Mouse (Mus musculus) lung, embryonic 16.5 days (tissue): Measurements from ENCODE around the gene Plet1. TPM values are rescaled to one million over a fixed set of nuclear protein-coding genes. Genes with fewer than 3 reads are reported as not detected.
A peak's percentile ranks its signal among the peaks of the same experiment; 100 is the strongest.

ENCODE experiments used
- ATAC-seq: fragments of 200-750 bp; cut with Nextera tagmentation; 2 replicates; pipeline ENCODE4 v1.8.0; 2017; ENCODE audit warnings: low read depth, mild to moderate bottlenecking, moderate library complexity
- H3K27ac ChIP-seq: fragments of 300-500 bp; sonication (generic); 2 replicates; pipeline ENCODE4 v1.5.1; 2014; ENCODE audit warnings: mild to moderate bottlenecking, control low read depth, low read length
- H3K27me3 ChIP-seq: fragments of 300-500 bp; sonication (generic); 2 replicates; pipeline ENCODE4 v1.6.1; 2014; ENCODE audit warnings: low read depth, low read length, mixed read lengths; ENCODE audit not compliant: control insufficient read depth, insufficient read depth
- H3K36me3 ChIP-seq: fragments of 300-500 bp; sonication (generic); 2 replicates; pipeline ENCODE4 v1.6.1; 2014; ENCODE audit warnings: low read length; ENCODE audit not compliant: control insufficient read depth, insufficient read depth
- H3K4me1 ChIP-seq: fragments of 300-500 bp; sonication (generic); replicated peaks from 2 replicates; pipeline ENCODE4 v1.6.1; 2014; ENCODE audit warnings: low read length, mixed read lengths; ENCODE audit not compliant: control insufficient read depth, insufficient read depth
- H3K4me2 ChIP-seq: fragments of 300-500 bp; sonication (generic); 2 replicates; pipeline ENCODE4 v1.6.1; 2014; ENCODE audit warnings: low read depth, low read length, control low read depth
- H3K4me3 ChIP-seq: fragments of 300-500 bp; sonication (generic); 2 replicates; pipeline ENCODE4 v1.5.1; 2014; ENCODE audit warnings: mild to moderate bottlenecking, low read length, control low read depth
- H3K9ac ChIP-seq: fragments of 300-500 bp; sonication (generic); 2 replicates; pipeline ENCODE4 v1.6.1; 2014; ENCODE audit warnings: low read length, control low read depth
- H3K9me3 ChIP-seq: fragments of 300-500 bp; sonication (generic); 2 replicates; pipeline ENCODE4 v1.6.1; 2016; ENCODE audit warnings: low read length; ENCODE audit not compliant: control insufficient read depth
- WGBS: fragments of 180-500 bp; shearing (Covaris S2); extraction: QIAGEN DNeasy Blood & Tissue Kit; methylation state at CpG from one replicate; pipeline ENCODE4 v1.1.7; 2014; 5-methylcytosine and 5-hydroxymethylcytosine counted together
- polyA plus RNA-seq: library from polyadenylated mRNA; unstranded; fragments of >200 nt; fragmentation: Nextera tagmentation; extraction: Ambion mirVana; gene quantifications from 2 replicates; pipeline ENCODE4 v1.2.1, GENCODE M21; 2015

Gene Plet1
- polyA plus RNA-seq, 1 experiment from 2014 or later = 4.1 TPM

- Histone ChIP-seq H3K4me1 (peaks cover 7% of the 10 kb centered on the region; the same call in 1 of the 2 replicates), H3K27me3 (no peaks in the 10 kb centered on the region; the same call in 1 of the 2 replicates), H3K4me2 (peak overlapping the region; percentile 50), H3K36me3 (no peaks in the 10 kb centered on the region), H3K27ac (no peak overlapping the region), H3K9me3 (no peaks in the 10 kb centered on the region), H3K4me3 (peak overlapping the region; percentile 19; the same call in 1 of the 2 replicates), H3K9ac (peak overlapping the region; percentile 39)
- 4% methylated on average over 10 of the region's 10 CpGs for WGBS
- peak; percentile 61; the same call in 1 of the 2 replicates for ATAC-seq
These were observed 8.8 kb upstream of the Plet1 start for GRCm38 (mm10) chr9:50485521-50485920.

- no peak overlapping the region for H3K27ac ChIP-seq
- H3K4me1 ChIP-seq = peaks cover 5% of the 10 kb centered on the region
- H3K4me2 ChIP-seq = no peak overlapping the region
- H3K9ac ChIP-seq = no peak overlapping the region
- no peaks in the 10 kb centered on the region for H3K36me3 ChIP-seq
- H3K9me3 ChIP-seq = no peaks in the 10 kb centered on the region
- H3K4me3 ChIP-seq = no peak overlapping the region
- no peaks in the 10 kb centered on the region for H3K27me3 ChIP-seq
- no peak for ATAC-seq
These were observed 3.5 kb upstream of the Plet1 start for GRCm38 (mm10) chr9:50490836-50491235.

- Histone ChIP-seq H3K4me1 (peaks cover 11% of the 10 kb centered on the region), H3K9me3 (no peaks in the 10 kb centered on the region), H3K36me3 (no peaks in the 10 kb centered on the region), H3K27me3 (no peaks in the 10 kb centered on the region), H3K4me2 (no peak overlapping the region), H3K4me3 (no peak overlapping the region), H3K27ac (no peak overlapping the region), H3K9ac (no peak overlapping the region)
- 54% methylated on average over 2 of the region's 2 CpGs for WGBS
- ATAC-seq = no peak
These were observed 2.7 kb upstream of the Plet1 start for GRCm38 (mm10) chr9:50491531-50492045.

GRCm38 (mm10) chr9:50493777-50494176 lies 548 bp upstream of the Plet1 start:
- WGBS = 65% methylated on average over 2 of the region's 2 CpGs
- peaks cover 11% of the 10 kb centered on the region for H3K4me1 ChIP-seq
- H3K4me2 ChIP-seq = no peak overlapping the region
- H3K27ac ChIP-seq = no peak overlapping the region
- H3K9ac ChIP-seq = no peak overlapping the region
- no peak overlapping the region for H3K4me3 ChIP-seq
- no peaks in the 10 kb centered on the region for H3K36me3 ChIP-seq
- H3K9me3 ChIP-seq = no peaks in the 10 kb centered on the region
- H3K27me3 ChIP-seq = no peaks in the 10 kb centered on the region
- no peak for ATAC-seq

GRCm38 (mm10) chr9:50495405-50496150 lies 1.3 kb downstream of the Plet1 start:
- WGBS = 58% methylated on average over 10 of the region's 10 CpGs
- H3K9me3 ChIP-seq = no peaks in the 10 kb centered on the region
- peak; percentile 79; the same call in 1 of the 2 replicates for ATAC-seq
- H3K4me1 ChIP-seq = peaks cover 11% of the 10 kb centered on the region
- no peak overlapping the region for H3K9ac ChIP-seq
- no peak overlapping the region for H3K4me2 ChIP-seq
- H3K27me3 ChIP-seq = no peaks in the 10 kb centered on the region
- no peaks in the 10 kb centered on the region for H3K36me3 ChIP-seq
- no peak overlapping the region for H3K4me3 ChIP-seq
- peak overlapping the region; percentile 42; the same call in 1 of the 2 replicates for H3K27ac ChIP-seq

- Histone ChIP-seq H3K9ac (peak overlapping the region; percentile 32; the same call in 1 of the 2 replicates), H3K36me3 (no peaks in the 10 kb centered on the region), H3K4me2 (no peak overlapping the region), H3K27ac (no peak overlapping the region), H3K4me3 (no peak overlapping the region), H3K4me1 (peaks cover 11% of the 10 kb centered on the region), H3K27me3 (no peaks in the 10 kb centered on the region), H3K9me3 (no peaks in the 10 kb centered on the region)
- no peak for ATAC-seq
- WGBS = 24% methylated on average over 6 of the region's 6 CpGs
These were observed 1.8 kb downstream of the Plet1 start for GRCm38 (mm10) chr9:50496151-50496505.

GRCm38 (mm10) chr9:50496546-50496945 lies 2.2 kb downstream of the Plet1 start:
- Histone ChIP-seq H3K9ac (peak overlapping the region; percentile 32; the same call in 1 of the 2 replicates), H3K36me3 (no peaks in the 10 kb centered on the region), H3K9me3 (no peaks in the 10 kb centered on the region), H3K4me3 (no peak overlapping the region), H3K27me3 (no peaks in the 10 kb centered on the region), H3K4me2 (no peak overlapping the region), H3K27ac (no peak overlapping the region), H3K4me1 (peaks cover 11% of the 10 kb centered on the region)
- 26% methylated on average over 6 of the region's 6 CpGs for WGBS
- no peak; the same call in 1 of the 2 replicates for ATAC-seq

- peaks cover 11% of the 10 kb centered on the region for H3K4me1 ChIP-seq
- H3K36me3 ChIP-seq = no peaks in the 10 kb centered on the region
- H3K27me3 ChIP-seq = no peaks in the 10 kb centered on the region
- ATAC-seq = no peak
- H3K9me3 ChIP-seq = no peaks in the 10 kb centered on the region
- 51% methylated on average over 6 of the region's 6 CpGs for WGBS
- H3K27ac ChIP-seq = no peak overlapping the region
- no peak overlapping the region for H3K4me3 ChIP-seq
- H3K4me2 ChIP-seq = no peak overlapping the region
- no peak overlapping the region for H3K9ac ChIP-seq
These were observed 2.8 kb downstream of the Plet1 start for GRCm38 (mm10) chr9:50497076-50497475.

GRCm38 (mm10) chr9:50497536-50497935 lies 3.2 kb downstream of the Plet1 start:
- Histone ChIP-seq H3K27me3 (no peaks in the 10 kb centered on the region), H3K4me3 (no peak overlapping the region), H3K9ac (no peak overlapping the region), H3K4me1 (peaks cover 11% of the 10 kb centered on the region), H3K9me3 (no peaks in the 10 kb centered on the region), H3K36me3 (no peaks in the 10 kb centered on the region), H3K4me2 (no peak overlapping the region), H3K27ac (no peak overlapping the region)
- ATAC-seq = no peak
- WGBS = 70% methylated on average over 2 of the region's 2 CpGs
